Mouse (Mus musculus) midbrain, embryonic 11.5 days (tissue): ENCODE measurements around the gene Psmb8. TPM values are rescaled to one million over a fixed set of nuclear protein-coding genes. Genes with fewer than 3 reads are reported as not detected.
A peak's percentile ranks its signal among the peaks of the same experiment; 100 is the strongest.

Source experiments
- ATAC-seq: fragments of 200-750 bp; cut with Nextera tagmentation; 2 replicates; pipeline ENCODE4 v1.8.0; 2017; ENCODE audit warnings: moderate TSS enrichment, moderate library complexity; ENCODE audit not compliant: low FRiP score
- DNase-seq: peaks from one replicate; pipeline ENCODE4 v3.0.0; 2015; ENCODE audit warnings: low spot score; ENCODE audit errors: missing footprints
- H3K27ac ChIP-seq: fragments of 300-500 bp; sonication (generic); 2 replicates; pipeline ENCODE4 v1.5.1; 2014; ENCODE audit warnings: low read depth, low read length
- H3K27me3 ChIP-seq: fragments of 300-500 bp; sonication (generic); 2 replicates; pipeline ENCODE4 v1.6.1; 2014; ENCODE audit warnings: mild to moderate bottlenecking, low read length, moderate library complexity, mixed read lengths; ENCODE audit not compliant: control insufficient read depth, insufficient read depth
- H3K36me3 ChIP-seq: fragments of 300-500 bp; sonication (generic); 2 replicates; pipeline ENCODE4 v1.6.1; 2014; ENCODE audit warnings: mild to moderate bottlenecking, low read length, moderate library complexity, mixed read lengths; ENCODE audit not compliant: control insufficient read depth, insufficient read depth
- H3K4me1 ChIP-seq: fragments of 300-500 bp; sonication (generic); 2 replicates; pipeline ENCODE4 v1.6.1; 2014; ENCODE audit warnings: low read length; ENCODE audit not compliant: control insufficient read depth, insufficient read depth
- H3K4me2 ChIP-seq: fragments of 300-500 bp; sonication (generic); 2 replicates; pipeline ENCODE4 v1.6.1; 2014; ENCODE audit warnings: mild to moderate bottlenecking, moderate library complexity
- H3K4me3 ChIP-seq: fragments of 300-500 bp; sonication (generic); 2 replicates; pipeline ENCODE4 v1.5.1; 2014; ENCODE audit warnings: low read depth, low read length
- H3K9ac ChIP-seq: fragments of 300-500 bp; sonication (generic); 2 replicates; pipeline ENCODE4 v1.6.1; 2014; ENCODE audit warnings: low read length
- H3K9me3 ChIP-seq: fragments of 300-500 bp; sonication (generic); 2 replicates; pipeline ENCODE4 v1.6.1; 2016; ENCODE audit warnings: low read length; ENCODE audit not compliant: control insufficient read depth
- WGBS: fragments of 180-500 bp; shearing (Covaris S2); extraction: QIAGEN DNeasy Blood & Tissue Kit; methylation state at CpG from one replicate; pipeline ENCODE4 v1.1.7; 2014; 5-methylcytosine and 5-hydroxymethylcytosine counted together
- polyA plus RNA-seq: library from polyadenylated mRNA; unstranded; fragments of >200 nt; fragmentation: Nextera tagmentation; extraction: Ambion mirVana; gene quantifications from 2 replicates; pipeline ENCODE4 v1.2.1, GENCODE M21; 2014

Gene Psmb8
- polyA plus RNA-seq, 1 experiment from 2014 or later = 2.1 TPM

DNA sequence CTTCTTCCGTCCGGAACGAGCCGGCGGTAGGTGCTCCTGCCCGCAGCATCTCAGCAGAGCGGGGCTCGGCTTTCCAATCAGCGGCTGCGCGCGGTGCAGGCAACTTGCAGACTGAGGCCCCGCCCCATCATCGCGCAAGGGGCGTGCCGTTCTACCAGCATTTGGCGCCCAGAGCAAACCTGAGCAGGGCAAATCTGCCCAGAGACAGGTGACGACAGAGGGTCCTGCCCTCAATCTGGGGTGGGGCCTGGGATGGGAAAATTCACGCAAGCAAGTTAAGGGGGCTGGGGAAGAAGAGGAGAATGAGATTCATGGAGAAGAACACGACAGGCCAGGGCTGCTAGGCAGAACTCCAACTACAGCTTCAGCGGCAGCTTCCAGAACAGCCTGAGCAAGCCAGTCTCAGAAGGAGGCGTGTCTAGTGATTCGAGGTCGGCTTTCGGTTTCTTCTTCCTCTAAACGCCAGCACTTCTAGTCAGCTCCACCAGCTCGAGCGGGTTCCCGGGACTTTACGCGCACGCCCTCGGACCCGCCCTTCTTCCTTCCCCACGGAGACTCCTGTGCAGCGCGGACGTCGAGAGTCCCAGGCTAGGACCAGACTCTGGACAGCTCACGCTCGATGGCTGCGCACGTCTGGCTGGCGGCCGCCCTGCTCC is 10.1 kb upstream of the Psmb8 start, which contains the start of the genes Tap1 and Psmb9:
TSS of gene Tap1 (plus strand) at position 293 of the 656 bp plus-strand sequence.
TSS of gene Psmb9 (minus strand) at position 504 of the 656 bp plus-strand sequence.
- Histone ChIP-seq H3K27me3 (peaks cover 39% of the 10 kb centered on the region), H3K4me1 (peaks cover 11% of the 10 kb centered on the region), H3K36me3 (no peaks in the 10 kb centered on the region), H3K9me3 (no peaks in the 10 kb centered on the region), H3K27ac (no peak within 1 kb of the TSS), H3K4me3 (peak within 1 kb of the TSS; percentile 30), H3K9ac (peak within 1 kb of the TSS; percentile 33), H3K4me2 (peak within 1 kb of the TSS; percentile 55)
- ATAC-seq (peak; percentile 88), DNase-seq (peak; percentile 99)
- under 1% methylated on average over 46 of the region's 46 CpGs for WGBS

DNA sequence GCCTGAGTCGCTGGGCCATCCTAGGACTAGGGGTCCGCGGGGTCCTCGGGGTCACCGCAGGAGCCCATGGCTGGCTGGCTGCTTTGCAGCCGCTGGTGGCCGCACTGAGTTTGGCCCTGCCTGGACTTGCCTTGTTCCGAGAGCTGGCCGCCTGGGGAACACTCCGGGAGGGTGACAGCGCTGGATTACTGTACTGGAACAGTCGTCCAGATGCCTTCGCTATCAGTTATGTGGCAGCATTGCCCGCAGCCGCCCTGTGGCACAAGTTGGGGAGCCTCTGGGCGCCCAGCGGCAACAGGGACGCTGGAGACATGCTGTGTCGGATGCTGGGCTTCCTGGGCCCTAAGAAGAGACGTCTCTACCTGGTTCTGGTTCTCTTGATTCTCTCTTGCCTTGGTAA is 9.5 kb upstream of the Psmb8 start:
- DNase-seq (peak; percentile 84), ATAC-seq (peak; percentile 30; the same call in 1 of the 2 replicates)
- H3K9ac ChIP-seq = peak overlapping the region; percentile 33
- no peaks in the 10 kb centered on the region for H3K36me3 ChIP-seq
- H3K4me1 ChIP-seq = peaks cover 11% of the 10 kb centered on the region
- H3K27me3 ChIP-seq = peaks cover 44% of the 10 kb centered on the region
- H3K4me3 ChIP-seq = peak overlapping the region; percentile 30
- WGBS = 3% methylated on average over 20 of the region's 20 CpGs
- H3K9me3 ChIP-seq = no peaks in the 10 kb centered on the region
- peak overlapping the region; percentile 55 for H3K4me2 ChIP-seq
- no peak overlapping the region for H3K27ac ChIP-seq

DNA sequence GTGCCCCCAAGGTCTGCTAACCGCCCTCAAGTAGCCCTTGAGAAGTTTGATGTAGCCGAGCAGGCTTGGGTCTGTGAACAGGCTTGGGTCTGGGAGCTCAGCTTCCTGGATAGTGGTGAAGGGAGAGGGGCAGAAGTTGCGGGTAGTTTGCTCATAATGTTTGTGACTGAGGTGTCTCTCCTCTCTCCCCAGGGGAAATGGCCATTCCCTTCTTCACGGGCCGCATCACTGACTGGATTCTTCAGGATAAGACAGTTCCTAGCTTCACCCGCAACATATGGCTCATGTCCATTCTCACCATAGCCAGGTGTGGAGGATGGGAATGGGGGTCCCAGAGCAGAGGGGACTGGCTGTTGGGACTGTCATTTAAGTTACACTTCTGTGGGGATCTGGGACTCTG is 8.5 kb upstream of the Psmb8 start:
- Histone ChIP-seq H3K4me1 (peaks cover 11% of the 10 kb centered on the region), H3K27me3 (peaks cover 48% of the 10 kb centered on the region), H3K27ac (no peak overlapping the region), H3K9me3 (no peaks in the 10 kb centered on the region), H3K36me3 (no peaks in the 10 kb centered on the region), H3K4me3 (no peak overlapping the region), H3K4me2 (no peak overlapping the region), H3K9ac (no peak overlapping the region)
- 69% methylated on average over 6 of the region's 6 CpGs for WGBS
- ATAC-seq (no peak), DNase-seq (no peak)

DNA sequence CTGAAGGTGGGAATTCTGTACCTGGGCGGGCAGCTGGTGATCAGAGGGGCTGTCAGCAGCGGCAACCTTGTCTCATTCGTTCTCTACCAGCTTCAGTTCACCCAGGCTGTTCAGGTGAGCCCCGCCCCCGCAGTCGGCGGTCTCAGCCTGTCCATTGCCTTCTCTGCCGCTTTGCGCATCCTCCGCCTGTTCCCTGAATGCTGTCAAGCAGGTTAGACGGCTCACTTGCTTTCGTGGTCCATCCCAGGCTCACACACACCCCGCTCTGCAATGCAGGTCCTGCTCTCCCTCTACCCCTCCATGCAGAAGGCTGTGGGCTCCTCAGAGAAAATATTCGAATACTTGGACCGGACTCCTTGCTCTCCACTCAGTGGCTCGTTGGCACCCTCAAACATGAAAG is 4.7 kb upstream of the Psmb8 start:
- WGBS = 15% methylated on average over 16 of the region's 16 CpGs

DNA sequence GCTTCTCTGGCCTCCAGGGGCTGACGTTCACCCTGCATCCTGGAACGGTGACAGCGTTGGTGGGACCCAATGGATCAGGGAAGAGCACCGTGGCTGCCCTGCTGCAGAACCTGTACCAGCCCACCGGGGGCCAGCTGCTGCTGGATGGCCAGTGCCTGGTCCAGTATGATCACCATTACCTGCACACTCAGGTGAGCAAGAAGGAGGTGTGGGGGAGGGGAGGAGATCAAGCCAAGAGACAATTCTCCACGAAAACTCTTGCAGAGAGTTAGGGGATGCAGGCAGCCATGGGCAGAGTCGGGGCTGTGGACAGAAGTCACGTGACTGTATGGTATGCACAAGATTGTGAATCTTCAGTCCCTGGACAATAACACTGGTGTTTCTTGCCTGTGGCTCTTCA is 4.1 kb upstream of the Psmb8 start:
- peaks cover 10% of the 10 kb centered on the region for H3K4me1 ChIP-seq
- ATAC-seq (no peak), DNase-seq (no peak)
- no peaks in the 10 kb centered on the region for H3K36me3 ChIP-seq
- WGBS = 59% methylated on average over 8 of the region's 8 CpGs
- H3K9me3 ChIP-seq = no peaks in the 10 kb centered on the region
- peaks cover 47% of the 10 kb centered on the region for H3K27me3 ChIP-seq
- no peak overlapping the region for H3K4me2 ChIP-seq
- H3K4me3 ChIP-seq = no peak overlapping the region
- no peak overlapping the region for H3K9ac ChIP-seq
- H3K27ac ChIP-seq = no peak overlapping the region

More for the DNA sequence above, 4.7 kb upstream of the Psmb8 start:
- Histone ChIP-seq H3K9ac (no peak overlapping the region), H3K27ac (no peak overlapping the region), H3K36me3 (no peaks in the 10 kb centered on the region), H3K4me3 (no peak overlapping the region), H3K9me3 (no peaks in the 10 kb centered on the region), H3K4me1 (peaks cover 6% of the 10 kb centered on the region), H3K4me2 (no peak overlapping the region), H3K27me3 (peaks cover 47% of the 10 kb centered on the region)
- DNase-seq (no peak), ATAC-seq (no peak)

DNA sequence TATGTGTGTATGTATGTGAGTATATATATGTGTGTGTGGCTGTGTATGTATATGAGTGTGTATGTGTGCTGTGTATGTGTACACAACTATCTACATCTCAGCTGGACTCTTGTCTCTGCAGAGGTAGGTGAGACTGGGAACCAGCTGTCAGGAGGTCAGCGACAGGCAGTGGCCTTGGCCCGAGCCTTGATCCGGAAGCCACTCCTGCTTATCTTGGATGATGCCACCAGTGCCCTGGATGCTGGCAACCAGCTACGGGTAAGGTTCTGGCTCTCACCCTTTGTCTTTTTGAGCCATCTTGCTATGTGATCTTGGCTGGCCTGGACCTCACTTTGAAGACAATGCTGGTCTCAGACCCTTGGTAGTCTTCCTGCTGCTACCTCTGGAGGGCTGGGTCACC is 2.8 kb upstream of the Psmb8 start:
- Histone ChIP-seq H3K36me3 (no peaks in the 10 kb centered on the region), H3K27me3 (peaks cover 51% of the 10 kb centered on the region), H3K27ac (no peak overlapping the region), H3K4me2 (no peak overlapping the region), H3K4me3 (no peak overlapping the region), H3K4me1 (peaks cover 10% of the 10 kb centered on the region), H3K9ac (no peak overlapping the region), H3K9me3 (no peaks in the 10 kb centered on the region)
- ATAC-seq (no peak), DNase-seq (no peak)
- WGBS = 88% methylated on average over 4 of the region's 4 CpGs

DNA sequence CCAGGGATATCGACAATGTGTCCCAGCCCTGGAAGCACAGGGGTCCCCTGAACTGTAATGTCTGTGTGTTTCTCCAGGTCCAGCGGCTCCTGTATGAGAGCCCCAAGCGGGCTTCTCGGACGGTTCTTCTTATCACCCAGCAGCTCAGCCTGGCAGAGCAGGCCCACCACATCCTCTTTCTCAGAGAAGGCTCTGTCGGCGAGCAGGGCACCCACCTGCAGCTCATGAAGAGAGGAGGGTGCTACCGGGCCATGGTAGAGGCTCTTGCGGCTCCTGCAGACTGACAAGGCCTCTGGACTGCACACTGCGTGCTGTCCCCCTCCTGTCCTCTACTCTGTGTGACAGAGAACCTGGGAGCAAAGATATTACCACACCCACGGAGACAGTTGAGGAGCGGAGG is 1.0 kb upstream of the Psmb8 start:
- Histone ChIP-seq H3K4me2 (no peak overlapping the region), H3K4me1 (peaks cover 10% of the 10 kb centered on the region), H3K9me3 (no peaks in the 10 kb centered on the region), H3K4me3 (no peak overlapping the region), H3K36me3 (no peaks in the 10 kb centered on the region), H3K27ac (no peak overlapping the region), H3K27me3 (peaks cover 51% of the 10 kb centered on the region), H3K9ac (no peak overlapping the region)
- peak; percentile 85 for DNase-seq
- 25% methylated on average over 12 of the region's 12 CpGs for WGBS
- no peak for ATAC-seq

DNA sequence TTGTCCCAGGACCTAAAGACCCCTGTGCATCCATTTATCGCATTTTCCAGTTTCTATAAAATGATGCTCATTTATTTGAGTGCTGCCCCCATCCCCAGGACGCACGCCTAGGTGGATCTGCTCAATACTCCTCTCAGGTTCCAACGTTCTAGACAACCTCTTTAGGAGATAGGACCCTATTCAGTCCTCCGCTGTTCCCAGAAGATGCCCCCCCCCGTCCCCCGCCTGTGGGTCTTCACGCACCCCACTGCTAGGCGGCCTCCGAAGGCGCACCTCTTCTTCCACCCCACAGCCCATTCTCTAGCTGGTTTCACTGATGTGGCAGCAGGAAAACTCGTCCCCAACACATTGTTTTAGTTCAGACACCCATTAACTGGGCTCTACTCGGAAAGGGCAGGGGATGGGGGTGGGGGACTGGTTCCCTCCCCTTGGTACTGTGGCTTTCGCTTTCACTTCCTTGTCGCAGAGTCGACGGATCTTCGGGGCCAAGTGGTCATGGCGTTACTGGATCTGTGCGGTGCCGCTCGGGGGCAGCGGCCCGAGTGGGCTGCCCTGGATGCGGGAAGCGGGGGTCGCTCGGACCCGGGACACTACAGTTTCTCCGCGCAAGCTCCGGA is 491 bp downstream of the Psmb8 start:
- H3K27me3 ChIP-seq = peaks cover 45% of the 10 kb centered on the region

DNA sequence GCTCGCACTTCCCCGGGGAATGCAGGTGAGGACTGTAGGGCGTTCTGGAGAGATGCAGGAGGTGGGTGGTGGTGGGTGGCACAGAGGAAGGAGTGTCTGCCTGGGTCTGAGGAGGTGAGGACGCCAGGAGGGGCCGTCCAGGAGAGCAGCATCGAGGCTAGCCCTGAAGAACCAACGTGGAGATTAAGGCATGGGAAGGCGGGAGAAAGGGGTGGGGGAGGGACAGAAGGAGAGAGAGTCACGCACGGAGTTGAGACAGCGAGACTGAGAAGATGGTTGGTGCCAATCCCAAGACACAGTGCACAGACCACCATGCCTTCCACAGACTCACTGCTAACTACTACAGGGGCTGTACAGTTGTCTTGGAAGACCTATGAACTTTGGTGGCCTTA is 996 bp downstream of the Psmb8 start:
- Histone ChIP-seq H3K4me2 (peak overlapping the region; percentile 56), H3K4me3 (peak overlapping the region; percentile 32), H3K27ac (no peak overlapping the region), H3K36me3 (no peaks in the 10 kb centered on the region), H3K9me3 (no peaks in the 10 kb centered on the region), H3K9ac (no peak overlapping the region; the same call in 1 of the 2 replicates), H3K4me1 (peaks cover 10% of the 10 kb centered on the region), H3K27me3 (peaks cover 44% of the 10 kb centered on the region)
- no peak for ATAC-seq
- WGBS = 5% methylated on average over 11 of the region's 11 CpGs
- no peak for DNase-seq

More for the DNA sequence above, 491 bp downstream of the Psmb8 start:
- peak; percentile 87 for DNase-seq
- Histone ChIP-seq H3K9ac (no peak overlapping the region; the same call in 1 of the 2 replicates), H3K9me3 (no peaks in the 10 kb centered on the region), H3K4me3 (peak overlapping the region; percentile 32), H3K4me1 (peaks cover 10% of the 10 kb centered on the region), H3K27ac (no peak overlapping the region), H3K4me2 (peak overlapping the region; percentile 56), H3K36me3 (no peaks in the 10 kb centered on the region)
- 2% methylated on average over 32 of the region's 32 CpGs for WGBS
- no peak for ATAC-seq
